In the genomic region with DNA sequence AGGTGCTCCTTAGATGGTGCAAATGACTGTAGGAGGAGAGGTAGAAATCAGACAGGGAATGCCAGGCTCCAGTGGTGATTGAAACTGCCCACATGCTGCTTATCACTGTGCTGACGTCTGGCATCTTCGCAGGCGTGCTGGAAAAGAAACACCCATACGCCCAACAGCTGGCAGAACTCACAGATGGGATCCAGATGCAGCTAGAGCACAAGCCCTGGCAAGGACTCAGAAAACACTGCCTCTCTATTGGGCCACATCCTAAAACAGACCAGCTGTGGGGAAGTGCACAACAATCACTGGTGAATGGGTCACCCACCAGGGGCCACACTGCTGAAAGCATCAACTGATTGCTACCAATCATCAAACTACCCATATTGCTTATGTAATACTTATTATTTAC, we compare ENCODE assay signal across 10 mouse cellular contexts.
DNase-seq lines count a peak whose midpoint lies in the region; ATAC-seq and TF ChIP-seq lines count a peak whose summit lies in the region.
"Had no signal": no experiment of that assay in that cellular context is flagged by ENCODE, and none has a peak within 500 bp of the region (broad histone marks: within the 10 kb centered on the region; RNA-seq: fewer than 3 reads in every experiment).

No protein-coding gene starts in this region.

- H3K27ac ChIP-seq in kidney, adult 2 months (ENCODE audit: insufficient read depth, low read depth, low read length): no peak overlapping the region
- no peak overlapping the region for H3K27ac ChIP-seq in liver, embryonic 11.5 days (ENCODE audit: low read depth, low read length)
- H3K27ac ChIP-seq in hindbrain, embryonic 14.5 days: no peak overlapping the region
- H3K27ac ChIP-seq in layer of hippocampus, adult 2 months: no peak overlapping the region
- H3K27ac ChIP-seq: hindbrain, embryonic 13.5 days had no signal

- H3K4me1 ChIP-seq in kidney, adult 2 months (ENCODE audit: control insufficient read depth, insufficient read depth, low read length): no peaks in the 10 kb centered on the region
- H3K4me1 ChIP-seq in liver, embryonic 11.5 days (replicated peaks; ENCODE audit: control insufficient read depth, insufficient read depth, low read length): no peaks in the 10 kb centered on the region
- H3K4me1 ChIP-seq in hindbrain, embryonic 14.5 days (replicated peaks; ENCODE audit: control insufficient read depth, insufficient read depth, low read length): no peaks in the 10 kb centered on the region
- H3K4me1 ChIP-seq: hindbrain, embryonic 13.5 days had no signal

- ATAC-seq in activated CD4-positive, CD25-positive, alpha-beta regulatory T cell, adult 4 months: no peak
- ATAC-seq in liver, embryonic 11.5 days (replicated peaks; ENCODE audit: low FRiP score): no peak
- no peak for ATAC-seq in hindbrain, embryonic 14.5 days (ENCODE audit: low FRiP score)

- peak; percentile 17 for DNase-seq in embryo, embryonic 11.5 days (ENCODE audit: low read depth, low spot score)
- peak; percentile 6 for DNase-seq in gastrocnemius, postnatal 10 days
- DNase-seq in kidney, adult 2 months: peak; percentile 48
- peak; percentile 72 for DNase-seq in lung, postnatal 10 days
- no peak for DNase-seq in liver, embryonic 11.5 days (ENCODE audit: low spot score)
- DNase-seq in hindbrain, embryonic 14.5 days (ENCODE audit: low spot score): no peak
- DNase-seq in layer of hippocampus, adult 2 months (ENCODE audit: low spot score in 2 of 2): no peak
- DNase-seq: cerebellum, adult 9-10 months had no signal

- no peak overlapping the region for H3K4me3 ChIP-seq in kidney, adult 2 months (ENCODE audit: insufficient read depth, low read depth, low read length)
- no peak overlapping the region for H3K4me3 ChIP-seq in liver, embryonic 11.5 days (ENCODE audit: low read depth, low read length)
- no peak overlapping the region for H3K4me3 ChIP-seq in hindbrain, embryonic 14.5 days (replicated peaks; ENCODE audit: low read length)
- H3K4me3 ChIP-seq in layer of hippocampus, adult 2 months: no peak overlapping the region
- H3K4me3 ChIP-seq: hindbrain, embryonic 13.5 days had no signal

- WGBS in kidney, adult 2 months: 58% methylated on average over 4 of the region's 4 CpGs
- WGBS in liver, embryonic 11.5 days: 63% methylated on average over 4 of the region's 4 CpGs
- WGBS in hindbrain, embryonic 14.5 days: 77% methylated on average over 4 of the region's 4 CpGs

- H3K9ac ChIP-seq in liver, embryonic 11.5 days (ENCODE audit: low read depth, low read length): no peak overlapping the region
- H3K9ac ChIP-seq in hindbrain, embryonic 14.5 days: no peak overlapping the region
- H3K9ac ChIP-seq: hindbrain, embryonic 13.5 days had no signal

- no peaks in the 10 kb centered on the region for H3K9me3 ChIP-seq in liver, embryonic 11.5 days (ENCODE audit: control insufficient read depth, low read length)
- H3K9me3 ChIP-seq in hindbrain, embryonic 14.5 days (ENCODE audit: control insufficient read depth, low read length): no peaks in the 10 kb centered on the region
- H3K9me3 ChIP-seq: hindbrain, embryonic 13.5 days had no signal

- TF ChIP-seq POLR2A in kidney, adult 2 months (IDR thresholded peaks at IDR 0.05; ENCODE audit: low read depth, low read length): no peak

- no peak for TF ChIP-seq CTCF in kidney, adult 2 months (conservative IDR thresholded peaks at IDR 0.05; ENCODE audit: insufficient read depth, insufficient read length, low read depth, low read length)
- no peak for TF ChIP-seq CTCF in layer of hippocampus, adult 2 months (conservative IDR thresholded peaks at IDR 0.05)

- H3K36me3 ChIP-seq in kidney, adult 2 months (ENCODE audit: control insufficient read depth, insufficient read depth, low read length): no peaks in the 10 kb centered on the region
- H3K36me3 ChIP-seq in liver, embryonic 11.5 days (ENCODE audit: control insufficient read depth, insufficient read depth, low read length): no peaks in the 10 kb centered on the region
- H3K36me3 ChIP-seq in hindbrain, embryonic 14.5 days (replicated peaks; ENCODE audit: control insufficient read depth, insufficient read depth): no peaks in the 10 kb centered on the region
- H3K36me3 ChIP-seq: hindbrain, embryonic 13.5 days had no signal

- H3K4me2 ChIP-seq in liver, embryonic 11.5 days: no peak overlapping the region
- no peak overlapping the region for H3K4me2 ChIP-seq in hindbrain, embryonic 14.5 days (replicated peaks)
- H3K4me2 ChIP-seq: hindbrain, embryonic 13.5 days had no signal

- no peaks in the 10 kb centered on the region for H3K27me3 ChIP-seq in kidney, adult 2 months (replicated peaks; ENCODE audit: control insufficient read depth, insufficient read depth, low read length)
- H3K27me3 ChIP-seq in liver, embryonic 11.5 days (replicated peaks; ENCODE audit: control insufficient read depth, insufficient read depth, low read length): no peaks in the 10 kb centered on the region
- H3K27me3 ChIP-seq in hindbrain, embryonic 14.5 days (ENCODE audit: control insufficient read depth, insufficient read depth, low read length): no peaks in the 10 kb centered on the region
- H3K27me3 ChIP-seq: hindbrain, embryonic 13.5 days had no signal

Comparison
In these comparisons a context has a peak if more than half of its experiments do, and no peak if none do; other contexts are left out.
1. DNase-seq: peak in embryo, embryonic 11.5 days (single experiment), gastrocnemius, postnatal 10 days (single experiment), kidney, adult 2 months (single experiment) and lung, postnatal 10 days (single experiment); none in liver, embryonic 11.5 days (single experiment), hindbrain, embryonic 14.5 days (single experiment) and layer of hippocampus, adult 2 months (0 of 2).